Mouse (Mus musculus): ENCODE data around the gene Fiz1. TPM values are rescaled to one million over a fixed set of nuclear protein-coding genes. Genes with fewer than 3 reads are reported as not detected.
"Not testable (repeated sequence)": the region's sequence is repeated elsewhere in the genome, so short reads cannot be mapped to it uniquely, and the experiment has no call there.

The Fiz1 gene
- polyA plus RNA-seq, 1 experiment: 36.1 TPM

DNA sequence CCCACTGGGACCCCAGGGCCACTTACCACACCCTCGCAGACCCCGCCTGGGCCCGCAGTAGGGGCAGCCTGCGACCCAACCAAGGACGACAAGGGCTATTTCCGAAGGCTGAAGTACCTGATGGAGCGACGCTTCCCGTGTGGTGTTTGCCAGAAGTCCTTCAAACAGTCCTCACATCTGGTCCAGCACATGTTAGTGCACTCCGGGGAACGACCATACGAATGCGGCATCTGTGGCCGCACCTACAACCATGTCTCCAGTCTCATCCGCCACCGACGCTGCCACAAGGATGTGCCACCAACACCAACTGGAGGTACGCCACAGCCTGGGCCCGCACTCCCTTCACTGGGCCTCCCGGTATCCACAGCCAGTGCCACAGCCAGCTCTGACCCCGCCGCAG, 15.0 kb upstream of the Fiz1 start:
- Histone ChIP-seq H3K4me3 (ENCODE audit: control insufficient read depth, low read depth, low read length) (no peak overlapping the region), H3K36me3 (ENCODE audit: control insufficient read depth, insufficient read depth, low read length) (no peaks in the 10 kb centered on the region), H3K27ac (ENCODE audit: control insufficient read depth, insufficient read depth, low read depth, low read length) (no peak overlapping the region), H3K4me1 (ENCODE audit: control insufficient read depth, insufficient read depth, low read length) (peaks cover 17% of the 10 kb centered on the region), H3K27me3 (ENCODE audit: control insufficient read depth, insufficient read depth, low read length) (no peaks in the 10 kb centered on the region)
- TF ChIP-seq CTCF (IDR thresholded peaks at IDR 0.05; ENCODE audit: control insufficient read depth, insufficient read depth, insufficient replicate concordance, low read depth, low read length) (no peak), POLR2A (IDR thresholded peaks at IDR 0.05; ENCODE audit: control insufficient read depth, low read depth, low read length) (no peak)

DNA sequence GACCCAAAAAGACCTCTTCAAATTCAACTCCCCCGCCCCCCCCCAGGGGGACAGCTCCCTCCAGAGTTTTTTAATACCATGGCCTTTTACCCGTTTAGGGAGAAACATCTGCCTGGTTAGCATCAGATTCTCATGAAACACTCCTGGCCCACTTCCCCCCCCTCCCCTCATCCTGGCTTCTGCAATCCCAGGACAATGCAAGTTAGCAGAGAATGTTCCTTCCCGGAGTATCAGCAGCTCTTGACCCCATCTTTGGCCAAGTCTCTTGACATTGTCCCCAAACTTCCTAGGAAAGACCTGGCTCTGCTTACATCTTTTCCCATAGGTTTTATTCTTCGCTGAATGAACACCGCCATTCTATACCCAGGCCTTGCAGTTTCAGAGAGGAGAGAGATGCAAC, 6.7 kb upstream of the Fiz1 start:
- Histone ChIP-seq H3K27ac (ENCODE audit: control insufficient read depth, insufficient read depth, low read depth, low read length) (no peak overlapping the region), H3K4me1 (ENCODE audit: control insufficient read depth, insufficient read depth, low read length) (no peaks in the 10 kb centered on the region; the same call in none of the 2 replicates), H3K27me3 (ENCODE audit: control insufficient read depth, insufficient read depth, low read length) (no peaks in the 10 kb centered on the region), H3K4me3 (ENCODE audit: control insufficient read depth, low read depth, low read length) (peak overlapping the region; percentile 88), H3K36me3 (ENCODE audit: control insufficient read depth, insufficient read depth, low read length) (peaks cover 1% of the 10 kb centered on the region; the same call in 1 of the 2 replicates)
- TF ChIP-seq CTCF (IDR thresholded peaks at IDR 0.05; ENCODE audit: control insufficient read depth, insufficient read depth, insufficient replicate concordance, low read depth, low read length) (no peak), POLR2A (IDR thresholded peaks at IDR 0.05; ENCODE audit: control insufficient read depth, low read depth, low read length) (no peak)

- Histone ChIP-seq H3K27ac (ENCODE audit: control insufficient read depth, insufficient read depth, low read depth, low read length) (peak overlapping the region; percentile 85), H3K27me3 (ENCODE audit: control insufficient read depth, insufficient read depth, low read length) (no peaks in the 10 kb centered on the region), H3K4me1 (ENCODE audit: control insufficient read depth, insufficient read depth, low read length) (peaks cover 2% of the 10 kb centered on the region), H3K36me3 (ENCODE audit: control insufficient read depth, insufficient read depth, low read length) (peaks cover 1% of the 10 kb centered on the region; the same call in 1 of the 2 replicates), H3K4me3 (ENCODE audit: control insufficient read depth, low read depth, low read length) (peak overlapping the region; percentile 88)
- no peak for TF ChIP-seq POLR2A (IDR thresholded peaks at IDR 0.05; ENCODE audit: control insufficient read depth, low read depth, low read length)
- no peak for TF ChIP-seq CTCF (IDR thresholded peaks at IDR 0.05; ENCODE audit: control insufficient read depth, insufficient read depth, insufficient replicate concordance, low read depth, low read length)
These were observed 6.2 kb upstream of the Fiz1 start for GRCm38 (mm10) chr7:5020685-5021084.

DNA sequence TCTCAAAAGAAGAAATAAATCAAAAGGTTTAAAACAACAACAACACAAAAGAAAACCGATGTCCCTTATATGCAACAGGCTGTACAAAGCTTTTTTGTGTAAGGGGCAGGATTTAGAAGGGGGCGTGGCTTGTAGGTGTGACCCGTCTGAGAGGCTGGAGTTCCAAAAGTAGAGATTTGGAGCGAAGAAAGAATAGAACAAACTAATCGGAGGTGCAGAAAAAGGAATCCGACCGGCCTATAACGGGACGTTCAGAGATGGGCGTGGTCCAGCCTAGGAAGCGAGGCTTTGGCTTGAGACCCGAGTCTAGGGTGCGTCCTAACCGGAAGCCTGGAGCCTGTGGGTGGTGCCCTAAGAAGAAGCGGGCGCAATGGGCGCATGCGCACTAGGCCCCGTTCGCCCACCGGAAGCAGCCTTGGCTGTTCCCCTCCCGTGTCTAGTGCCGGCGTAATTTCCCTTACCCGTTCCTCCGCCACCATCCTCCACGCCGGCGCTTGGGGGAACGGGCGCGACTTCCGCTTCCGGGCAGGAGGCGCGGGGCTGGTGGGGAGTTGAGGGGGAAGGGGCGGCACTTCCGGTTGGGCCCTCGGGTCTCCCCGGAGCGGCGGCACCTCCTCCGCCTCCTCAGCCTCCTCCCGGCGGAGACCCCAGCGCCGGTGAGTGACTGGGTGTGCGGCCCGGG, 5.6 kb upstream of the Fiz1 start, which contains the start of the genes Zfp865 and Ccdc106:
TSS of gene Zfp865 (plus strand) at position 377 of the 682 bp plus-strand sequence.
TSS of gene Ccdc106 (plus strand) at position 554 of the 682 bp plus-strand sequence.
- peak; percentile 78 for TF ChIP-seq POLR2A (IDR thresholded peaks at IDR 0.05; ENCODE audit: control insufficient read depth, low read depth, low read length)
- no peak for TF ChIP-seq CTCF (IDR thresholded peaks at IDR 0.05; ENCODE audit: control insufficient read depth, insufficient read depth, insufficient replicate concordance, low read depth, low read length)
- H3K27ac ChIP-seq (ENCODE audit: control insufficient read depth, insufficient read depth, low read depth, low read length): peak within 1 kb of the TSS; percentile 85
- peaks cover 4% of the 10 kb centered on the region for H3K4me1 ChIP-seq (ENCODE audit: control insufficient read depth, insufficient read depth, low read length)
- peak within 1 kb of the TSS; percentile 88 for H3K4me3 ChIP-seq (ENCODE audit: control insufficient read depth, low read depth, low read length)
- no peaks in the 10 kb centered on the region for H3K27me3 ChIP-seq (ENCODE audit: control insufficient read depth, insufficient read depth, low read length)
- H3K36me3 ChIP-seq (ENCODE audit: control insufficient read depth, insufficient read depth, low read length): peaks cover 1% of the 10 kb centered on the region; the same call in 1 of the 2 replicates

DNA sequence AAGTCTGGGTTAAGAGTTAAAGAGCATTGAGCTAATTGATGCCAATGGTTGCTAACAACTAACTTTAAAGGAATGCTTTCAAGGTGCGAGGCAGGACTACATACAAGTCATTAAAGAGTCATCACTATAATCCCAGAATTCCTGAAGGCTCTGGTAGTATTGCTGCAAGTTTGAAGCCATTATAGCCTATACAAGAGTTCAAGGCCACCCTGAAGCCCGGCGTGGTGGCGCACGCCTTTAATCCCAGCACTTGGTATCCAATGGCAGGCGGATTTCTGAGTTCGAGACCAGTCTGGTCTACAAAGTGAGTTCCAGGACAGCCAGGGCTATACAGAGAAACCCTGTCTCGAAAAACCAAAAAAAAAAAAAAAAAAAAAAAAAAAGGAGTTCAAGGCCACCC, 5.1 kb upstream of the Fiz1 start:
- H3K27me3 ChIP-seq (ENCODE audit: control insufficient read depth, insufficient read depth, low read length); H3K4me1 ChIP-seq (ENCODE audit: control insufficient read depth, insufficient read depth, low read length); H3K36me3 ChIP-seq (ENCODE audit: control insufficient read depth, insufficient read depth, low read length); H3K27ac ChIP-seq (ENCODE audit: control insufficient read depth, insufficient read depth, low read depth, low read length): not testable (repeated sequence)
- H3K4me3 ChIP-seq (ENCODE audit: control insufficient read depth, low read depth, low read length): peak overlapping the region; percentile 88

DNA sequence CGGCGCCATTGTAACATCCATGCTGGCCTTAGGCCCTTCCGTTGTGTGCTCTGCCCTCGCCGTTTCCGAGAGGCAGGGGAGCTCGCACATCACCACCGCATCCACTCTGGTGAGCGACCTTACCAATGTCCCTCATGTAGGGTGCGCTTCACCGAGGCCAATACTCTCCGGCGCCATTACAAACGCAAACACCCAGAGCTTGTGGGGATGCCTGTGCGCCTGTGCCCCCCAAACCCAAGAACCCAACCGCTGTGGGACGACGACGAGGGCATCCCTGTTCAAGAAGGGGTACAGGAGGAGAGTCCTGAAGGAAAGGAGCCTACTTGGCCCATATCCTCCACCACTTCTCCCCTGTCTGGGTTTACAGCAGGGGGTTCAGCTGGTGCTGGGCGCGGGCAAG, 3.4 kb upstream of the Fiz1 start:
- Histone ChIP-seq H3K27ac (ENCODE audit: control insufficient read depth, insufficient read depth, low read depth, low read length) (no peak overlapping the region), H3K4me1 (ENCODE audit: control insufficient read depth, insufficient read depth, low read length) (peaks cover 4% of the 10 kb centered on the region), H3K4me3 (ENCODE audit: control insufficient read depth, low read depth, low read length) (no peak overlapping the region), H3K27me3 (ENCODE audit: control insufficient read depth, insufficient read depth, low read length) (no peaks in the 10 kb centered on the region), H3K36me3 (ENCODE audit: control insufficient read depth, insufficient read depth, low read length) (peaks cover 1% of the 10 kb centered on the region; the same call in 1 of the 2 replicates)
- TF ChIP-seq CTCF (IDR thresholded peaks at IDR 0.05; ENCODE audit: control insufficient read depth, insufficient read depth, insufficient replicate concordance, low read depth, low read length): no peak
- TF ChIP-seq POLR2A (IDR thresholded peaks at IDR 0.05; ENCODE audit: control insufficient read depth, low read depth, low read length): no peak

- peaks cover 1% of the 10 kb centered on the region; the same call in 1 of the 2 replicates for H3K36me3 ChIP-seq (ENCODE audit: control insufficient read depth, insufficient read depth, low read length)
- H3K27ac ChIP-seq (ENCODE audit: control insufficient read depth, insufficient read depth, low read depth, low read length): no peak overlapping the region
- no peak overlapping the region for H3K4me3 ChIP-seq (ENCODE audit: control insufficient read depth, low read depth, low read length)
- H3K27me3 ChIP-seq (ENCODE audit: control insufficient read depth, insufficient read depth, low read length): no peaks in the 10 kb centered on the region
- H3K4me1 ChIP-seq (ENCODE audit: control insufficient read depth, insufficient read depth, low read length): peaks cover 4% of the 10 kb centered on the region
- TF ChIP-seq POLR2A (IDR thresholded peaks at IDR 0.05; ENCODE audit: control insufficient read depth, low read depth, low read length) (no peak), CTCF (IDR thresholded peaks at IDR 0.05; ENCODE audit: control insufficient read depth, insufficient read depth, insufficient replicate concordance, low read depth, low read length) (no peak)
These were observed 2.9 kb upstream of the Fiz1 start for GRCm38 (mm10) chr7:5017352-5017751.
